Mouse (Mus musculus) midbrain, embryonic 14.5 days (tissue): ENCODE data around the gene E2f1. TPM values are rescaled to one million over a fixed set of nuclear protein-coding genes. Genes with fewer than 3 reads are reported as not detected.

ENCODE experiments used
- ATAC-seq: fragments of 200-750 bp; cut with Nextera tagmentation; 2 replicates; pipeline ENCODE4 v1.8.0; 2017; ENCODE audit warnings: moderate number of reproducible peaks, moderate library complexity; ENCODE audit not compliant: low FRiP score, low TSS enrichment
- DNase-seq: peaks from one replicate; pipeline ENCODE4 v3.0.0-alpha.2; 2015
- H3K27ac ChIP-seq: fragments of 300-500 bp; sonication (generic); replicated peaks from 2 replicates; pipeline ENCODE4 v1.5.1; 2014; ENCODE audit warnings: mild to moderate bottlenecking, low read depth, low read length, moderate library complexity
- H3K27me3 ChIP-seq: fragments of 300-500 bp; sonication (generic); 2 replicates; pipeline ENCODE4 v1.6.1; 2014; ENCODE audit warnings: low read length, control low read depth, mixed read lengths; ENCODE audit not compliant: control insufficient read depth, insufficient read depth
- H3K36me3 ChIP-seq: fragments of 300-500 bp; sonication (generic); 2 replicates; pipeline ENCODE4 v1.6.1; 2014; ENCODE audit warnings: low read length, control low read depth; ENCODE audit not compliant: control insufficient read depth, insufficient read depth
- H3K4me1 ChIP-seq: fragments of 300-500 bp; sonication (generic); 2 replicates; pipeline ENCODE4 v1.6.1; 2014; ENCODE audit warnings: mild to moderate bottlenecking, antibody characterized with exemption, low read length, control low read depth; ENCODE audit not compliant: control insufficient read depth, insufficient read depth
- H3K4me2 ChIP-seq: fragments of 300-500 bp; sonication (generic); 2 replicates; pipeline ENCODE4 v1.6.1; 2014; ENCODE audit warnings: mild to moderate bottlenecking, low read length, moderate library complexity
- H3K4me3 ChIP-seq: fragments of 300-500 bp; sonication (generic); replicated peaks from 2 replicates; pipeline ENCODE4 v1.5.1; 2014; ENCODE audit warnings: low read depth, low read length
- H3K9ac ChIP-seq: fragments of 300-500 bp; sonication (generic); replicated peaks from 2 replicates; pipeline ENCODE4 v1.6.1; 2014; ENCODE audit warnings: mild to moderate bottlenecking, low read length, moderate library complexity
- H3K9me3 ChIP-seq: fragments of 300-500 bp; sonication (generic); 2 replicates; pipeline ENCODE4 v1.6.1; 2016; ENCODE audit warnings: low read length, control low read depth, mixed read lengths; ENCODE audit not compliant: control insufficient read depth
- WGBS: fragments of 180-500 bp; shearing (Covaris S2); extraction: QIAGEN DNeasy Blood & Tissue Kit; methylation state at CpG from one replicate; pipeline ENCODE4 v1.1.7; 2014; 5-methylcytosine and 5-hydroxymethylcytosine counted together
- polyA plus RNA-seq: library from polyadenylated mRNA; unstranded; fragments of >200 nt; fragmentation: Nextera tagmentation; extraction: Ambion mirVana; gene quantifications from 2 replicates; pipeline ENCODE4 v1.2.1, GENCODE M21; 2014

The E2f1 gene
- polyA plus RNA-seq, 1 experiment from 2014 or later, result 3.2 TPM

DNA sequence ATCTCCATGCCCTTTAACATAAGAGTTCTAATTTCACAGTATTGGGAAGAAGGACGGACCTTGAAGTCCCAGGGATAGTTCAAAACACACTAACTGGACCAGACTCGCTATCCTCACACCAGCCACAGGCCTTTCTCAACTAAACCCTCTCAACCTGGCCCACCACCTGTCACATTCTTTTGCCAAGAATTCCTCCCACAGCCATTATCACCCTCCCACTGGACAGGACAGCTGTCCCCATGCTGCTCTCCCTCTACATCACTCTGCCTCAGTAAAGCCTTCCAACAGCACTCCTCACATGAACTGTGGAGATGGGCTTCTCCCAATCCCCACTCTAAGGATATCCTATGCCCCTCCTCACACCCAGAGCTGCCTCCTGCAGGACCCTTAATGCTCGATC lies 4.1 kb downstream of the E2f1 start:
- no peaks in the 10 kb centered on the region for H3K36me3 ChIP-seq
- no peak overlapping the region for H3K4me3 ChIP-seq
- no peak overlapping the region for H3K4me2 ChIP-seq
- no peak for DNase-seq
- 0 out of 2 replicates have a peak overlapping the region, but pooled peaks have one; percentile 8 for H3K27ac ChIP-seq
- 63% methylated on average over 3 of the region's 3 CpGs for WGBS
- H3K4me1 ChIP-seq, result peaks cover 7% of the 10 kb centered on the region; the same call in 1 of the 2 replicates
- no peaks in the 10 kb centered on the region for H3K9me3 ChIP-seq
- no peak for ATAC-seq
- no peak overlapping the region; the same call in 1 of the 2 replicates for H3K9ac ChIP-seq
- no peaks in the 10 kb centered on the region for H3K27me3 ChIP-seq

GRCm38 (mm10) chr2:154563612-154564170 lies 6.0 kb downstream of the E2f1 start:
- no peaks in the 10 kb centered on the region for H3K27me3 ChIP-seq
- DNase-seq, result no peak
- no peak overlapping the region for H3K4me2 ChIP-seq
- H3K27ac ChIP-seq, result no peak overlapping the region
- H3K4me1 ChIP-seq, result peaks cover 13% of the 10 kb centered on the region
- no peak overlapping the region for H3K4me3 ChIP-seq
- no peak overlapping the region for H3K9ac ChIP-seq
- 95% methylated on average over 22 of the region's 22 CpGs for WGBS
- no peaks in the 10 kb centered on the region for H3K9me3 ChIP-seq
- no peak for ATAC-seq
- no peaks in the 10 kb centered on the region for H3K36me3 ChIP-seq

GRCm38 (mm10) chr2:154558264-154559039 lies 11.2 kb downstream of the E2f1 start, which contains the start of gene Necab3:
Necab3 (minus strand) TSS chr2:154558890.
- DNase-seq, result peak; percentile 78
- no peaks in the 10 kb centered on the region for H3K27me3 ChIP-seq
- peak within 1 kb of the TSS; percentile 74 for H3K4me2 ChIP-seq
- H3K9me3 ChIP-seq, result no peaks in the 10 kb centered on the region
- 3% methylated on average over 34 of the region's 34 CpGs for WGBS
- no peaks in the 10 kb centered on the region for H3K36me3 ChIP-seq
- ATAC-seq, result peak; percentile 65
- no peak within 1 kb of the TSS; the same call in 1 of the 2 replicates for H3K27ac ChIP-seq
- peaks cover 18% of the 10 kb centered on the region for H3K4me1 ChIP-seq
- peak within 1 kb of the TSS; percentile 36 for H3K4me3 ChIP-seq
- H3K9ac ChIP-seq, result peak within 1 kb of the TSS; percentile 54

DNA sequence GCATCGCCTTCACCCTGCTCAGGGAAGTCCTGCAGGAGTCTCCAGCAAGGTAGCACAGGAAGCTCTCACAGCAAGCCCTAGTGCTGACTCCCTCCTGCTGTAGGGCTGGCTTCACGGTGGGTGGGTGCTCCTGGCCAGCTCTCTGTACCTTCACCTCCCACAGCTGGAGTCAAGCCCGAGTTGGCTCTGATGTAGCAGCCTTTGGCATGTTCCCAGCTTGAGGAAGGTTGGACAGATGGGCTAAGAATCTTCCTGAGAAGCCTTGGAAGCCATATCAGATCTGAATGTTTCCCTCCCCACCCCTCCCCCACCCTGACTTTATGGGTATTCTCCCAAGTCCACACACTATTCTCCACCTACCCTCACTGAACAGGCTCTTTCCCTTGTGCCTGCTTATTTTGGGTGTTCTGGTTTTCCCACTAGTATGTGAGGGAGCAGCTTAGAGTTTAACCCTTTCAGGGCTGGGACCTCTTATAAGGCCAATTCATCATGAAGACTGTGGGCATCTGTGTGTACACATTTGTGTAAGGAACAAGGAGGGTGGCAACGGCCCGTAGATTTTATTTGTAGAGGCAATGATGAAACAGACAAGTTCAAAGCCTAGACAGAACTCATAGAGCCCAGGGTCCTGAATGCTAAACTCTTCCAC lies 12.4 kb downstream of the E2f1 start:
- H3K9ac ChIP-seq, result no peak overlapping the region
- H3K9me3 ChIP-seq, result no peaks in the 10 kb centered on the region
- H3K4me1 ChIP-seq, result peaks cover 20% of the 10 kb centered on the region
- peak; percentile 44 for DNase-seq
- WGBS, result 48% methylated on average over 5 of the region's 5 CpGs
- peak overlapping the region; percentile 20; the same call in 1 of the 2 replicates for H3K27ac ChIP-seq
- no peak for ATAC-seq
- H3K36me3 ChIP-seq, result no peaks in the 10 kb centered on the region
- H3K27me3 ChIP-seq, result no peaks in the 10 kb centered on the region; the same call in 1 of the 2 replicates
- peak overlapping the region; percentile 74 for H3K4me2 ChIP-seq
- H3K4me3 ChIP-seq, result no peak overlapping the region

DNA sequence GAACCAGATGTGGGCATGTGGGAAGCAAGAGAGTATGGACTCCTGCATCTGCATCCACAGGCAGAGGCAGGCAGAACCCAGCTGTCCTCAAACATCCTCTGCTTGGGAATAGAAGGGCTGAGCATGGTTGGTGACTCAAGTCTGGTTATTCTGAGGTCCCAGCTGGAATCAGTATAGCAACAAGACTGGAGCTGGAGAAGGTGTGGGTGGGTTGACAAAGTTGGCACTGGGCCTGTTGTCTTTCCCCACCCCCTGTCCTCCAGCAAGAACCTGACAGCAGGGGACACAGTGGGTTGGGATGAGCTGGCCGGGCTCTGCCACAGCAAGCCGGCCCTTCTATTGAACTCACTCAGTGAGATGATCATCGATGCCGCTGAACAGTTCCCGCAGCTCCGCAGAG lies 14.5 kb downstream of the E2f1 start:
- DNase-seq, result no peak
- no peak overlapping the region for H3K9ac ChIP-seq
- 79% methylated on average over 6 of the region's 6 CpGs for WGBS

GRCm38 (mm10) chr2:154552424-154552907 lies 17.2 kb downstream of the E2f1 start:
- no peak overlapping the region for H3K9ac ChIP-seq
- no peaks in the 10 kb centered on the region for H3K9me3 ChIP-seq
- H3K27me3 ChIP-seq, result peaks cover 7% of the 10 kb centered on the region; the same call in 1 of the 2 replicates
- H3K4me2 ChIP-seq, result peak overlapping the region; percentile 30
- H3K4me3 ChIP-seq, result no peak overlapping the region
- H3K36me3 ChIP-seq, result no peaks in the 10 kb centered on the region
- DNase-seq (peak; percentile 76), ATAC-seq (peak; percentile 35; the same call in 1 of the 2 replicates)
- H3K4me1 ChIP-seq, result peaks cover 20% of the 10 kb centered on the region
- H3K27ac ChIP-seq, result peak overlapping the region; percentile 49
- 28% methylated on average over 27 of the region's 27 CpGs for WGBS

More for the DNA sequence above, 14.5 kb downstream of the E2f1 start:
- Histone ChIP-seq H3K27ac (no peak overlapping the region), H3K4me3 (no peak overlapping the region), H3K9me3 (no peaks in the 10 kb centered on the region), H3K27me3 (peaks cover 7% of the 10 kb centered on the region; the same call in 1 of the 2 replicates), H3K4me1 (peaks cover 27% of the 10 kb centered on the region), H3K4me2 (no peak overlapping the region), H3K36me3 (no peaks in the 10 kb centered on the region)
- ATAC-seq, result no peak

DNA sequence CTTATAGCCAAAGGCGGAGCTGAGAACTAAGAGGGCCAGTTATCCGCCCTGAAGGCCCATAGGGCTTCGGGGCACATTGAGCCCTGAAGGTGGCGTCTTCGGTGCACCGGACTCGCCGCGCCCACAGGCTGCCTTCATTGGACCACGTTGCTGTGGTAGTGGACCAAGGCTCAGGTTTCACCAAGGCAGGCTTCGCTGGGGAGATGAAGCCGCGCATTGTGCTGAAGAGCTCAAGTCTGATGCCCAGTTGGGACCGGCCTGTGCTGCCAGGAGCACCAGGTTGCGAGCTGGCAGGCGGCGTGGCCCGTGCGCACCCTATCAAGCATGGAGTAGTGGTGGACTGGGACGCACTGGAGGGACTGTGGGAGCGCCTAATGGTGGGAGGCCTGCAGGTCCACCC lies 17.8 kb downstream of the E2f1 start:
- Histone ChIP-seq H3K4me3 (no peak overlapping the region), H3K36me3 (no peaks in the 10 kb centered on the region), H3K4me2 (peak overlapping the region; percentile 30), H3K27ac (no peak overlapping the region), H3K9me3 (no peaks in the 10 kb centered on the region), H3K27me3 (peaks cover 7% of the 10 kb centered on the region; the same call in 1 of the 2 replicates), H3K4me1 (peaks cover 18% of the 10 kb centered on the region), H3K9ac (no peak overlapping the region)
- 43% methylated on average over 21 of the region's 21 CpGs for WGBS
- DNase-seq (no peak), ATAC-seq (peak; percentile 3; the same call in 1 of the 2 replicates)

DNA sequence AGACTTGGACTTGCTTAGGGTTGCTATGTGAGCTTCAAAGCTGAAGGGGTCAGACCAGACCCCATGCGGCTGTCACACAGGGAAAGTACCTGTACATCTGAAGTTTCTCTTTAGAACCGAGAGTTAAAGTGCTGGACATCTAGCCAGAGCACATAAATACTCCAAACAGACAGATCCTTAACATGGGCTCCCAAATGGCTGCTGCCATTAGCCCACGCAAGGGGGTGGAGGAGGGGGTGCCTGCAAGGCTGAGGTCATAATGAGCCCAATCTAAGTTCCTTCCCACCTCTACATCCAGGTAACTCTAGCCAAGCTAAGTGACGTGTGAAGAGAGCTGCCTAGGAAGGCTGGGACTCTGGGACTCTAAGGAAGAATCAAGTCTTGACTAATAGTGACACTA lies 18.2 kb downstream of the E2f1 start, which contains the start of gene Actl10:
Gene Actl10, plus strand, starts transcription at position 301 of the 400 bp plus-strand sequence.
- ATAC-seq, result no peak
- Histone ChIP-seq H3K9me3 (no peaks in the 10 kb centered on the region), H3K4me3 (no peak within 1 kb of the TSS), H3K27ac (peak within 1 kb of the TSS; percentile 49; the same call in 1 of the 2 replicates), H3K9ac (no peak within 1 kb of the TSS), H3K4me2 (peak within 1 kb of the TSS; percentile 30), H3K27me3 (peaks cover 7% of the 10 kb centered on the region; the same call in 1 of the 2 replicates), H3K4me1 (peaks cover 18% of the 10 kb centered on the region), H3K36me3 (no peaks in the 10 kb centered on the region)
- WGBS, result 87% methylated on average over 4 of the region's 4 CpGs
- DNase-seq, result no peak
